Mouse (Mus musculus): Measurements from ENCODE around the gene Smok3c.
"Not testable (repeated sequence)": the region's sequence is repeated elsewhere in the genome, so short reads cannot be mapped to it uniquely, and the experiment has no call there.

Gene Smok3c

DNA sequence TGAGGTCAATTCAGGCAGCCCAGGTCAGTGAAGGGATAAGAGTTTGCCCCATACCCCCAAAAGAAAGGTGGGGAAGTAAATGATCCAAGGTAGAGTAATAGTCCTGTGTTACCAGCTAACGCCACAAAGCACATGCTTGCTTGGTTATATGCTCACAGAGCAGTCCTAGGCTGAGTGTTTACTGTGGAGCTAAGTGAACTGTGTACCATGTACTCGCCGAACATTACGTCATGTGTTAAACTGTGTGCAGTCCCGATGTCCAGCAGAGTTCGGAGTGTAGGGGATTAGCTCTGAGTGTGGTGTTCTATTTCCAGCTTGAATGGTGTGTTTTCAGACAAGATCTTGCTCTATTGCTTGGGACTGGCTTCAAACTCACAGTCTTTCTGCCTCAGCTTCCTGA lies 41.5 kb downstream of the Smok3c start:
- no peak for DNase-seq (ENCODE audit: low spot score in 2 of 2)

DNA sequence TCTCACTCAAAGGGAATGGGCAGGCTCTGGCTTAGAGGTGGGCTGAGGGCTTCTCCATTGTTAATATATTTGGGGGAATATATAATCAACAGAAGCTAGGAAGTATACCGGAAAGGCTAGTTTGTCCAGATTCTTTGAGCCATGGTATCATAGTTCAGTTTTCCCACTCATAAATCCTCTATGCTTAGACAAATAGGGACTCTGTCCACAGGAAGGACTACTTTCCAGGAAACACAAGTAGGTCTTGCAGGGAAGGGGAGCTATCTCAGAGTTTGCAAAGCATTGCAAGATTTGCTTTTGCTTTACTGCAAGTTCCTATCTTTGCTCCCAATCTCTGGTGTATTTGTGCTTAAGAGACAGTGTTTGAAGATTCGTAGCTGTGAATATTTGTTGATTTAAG lies 52.0 kb downstream of the Smok3c start:
- DNase-seq (ENCODE audit: low spot score in 2 of 2), result no peak

DNA sequence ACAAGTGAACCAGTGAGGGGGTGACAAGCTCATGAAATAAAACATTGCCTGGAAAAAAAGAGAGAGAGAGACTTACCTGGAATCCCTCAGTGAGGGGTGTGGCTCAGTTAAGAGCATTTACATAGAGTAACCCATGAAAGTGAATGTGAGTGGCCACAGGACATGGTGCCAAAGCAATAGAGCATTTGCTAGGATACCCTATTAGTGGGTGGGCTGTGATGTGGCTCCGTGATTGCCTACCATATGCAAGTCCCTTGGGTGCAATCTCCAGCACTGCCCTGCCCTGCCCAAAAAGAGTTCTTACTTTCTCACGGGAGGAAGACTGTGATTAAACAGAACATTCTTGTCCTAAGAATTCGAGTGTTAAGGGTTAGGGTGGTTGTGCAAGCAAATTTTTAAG lies 54.1 kb downstream of the Smok3c start:
- no peak for DNase-seq (ENCODE audit: low spot score in 2 of 2)

DNA sequence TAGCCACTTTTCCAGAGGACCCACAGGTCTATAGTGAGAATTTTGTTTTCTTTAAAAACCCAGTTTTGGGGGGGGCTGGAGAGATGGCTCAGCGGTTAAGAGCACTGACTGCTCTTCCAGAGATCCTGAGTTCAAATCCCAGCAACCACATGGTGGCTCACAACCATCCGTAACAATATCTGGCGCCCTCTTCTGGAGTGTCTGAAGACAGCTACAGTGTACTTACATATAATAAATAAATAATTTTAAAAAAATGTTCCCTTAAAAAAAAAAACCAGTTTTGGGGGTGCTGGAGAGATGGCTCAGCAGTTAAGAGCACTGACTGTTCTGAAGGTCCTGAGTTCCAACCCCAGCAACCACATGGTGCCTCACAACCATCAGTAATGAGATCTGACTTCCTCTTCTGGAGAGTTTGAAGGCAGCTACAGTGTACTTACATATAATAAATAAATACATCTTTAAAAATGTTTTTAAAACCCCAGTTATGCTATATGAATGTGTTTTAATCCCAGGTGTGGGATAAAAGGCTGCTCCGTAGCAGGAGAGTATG lies 56.9 kb downstream of the Smok3c start:
- DNase-seq (ENCODE audit: low spot score in 2 of 2), result not testable (repeated sequence)
